Mouse (Mus musculus): Measurements from ENCODE around the gene Krt90.

GRCm38 (mm10) chr15:101567780-101568179 lies 5.0 kb upstream of the Krt90 start:
- TF ChIP-seq CTCF (IDR thresholded peaks at IDR 0.05; ENCODE audit: low read depth, low read length), result no peak
- no peak for TF ChIP-seq POLR2A (IDR thresholded peaks at IDR 0.05; ENCODE audit: borderline replicate concordance, low read depth, low read length)
